Mouse (Mus musculus) ES-Bruce4 (cell line): ENCODE results near the gene Tmbim1. TPM values are rescaled to one million over a fixed set of nuclear protein-coding genes. Genes with fewer than 3 reads are reported as not detected.

Source experiments
- H3K27ac ChIP-seq: 2 replicates; pipeline ENCODE4 v1.5.1; 2012; ENCODE audit warnings: low read length, inconsistent platforms; ENCODE audit not compliant: insufficient read depth
- H3K27me3 ChIP-seq: 2 replicates; pipeline ENCODE4 v1.6.1; 2012; ENCODE audit warnings: mild to moderate bottlenecking, low read length, inconsistent platforms; ENCODE audit not compliant: control insufficient read depth, poor library complexity, insufficient read depth, severe bottlenecking
- H3K36me3 ChIP-seq: 2 replicates; pipeline ENCODE4 v1.6.1; 2012; ENCODE audit warnings: inconsistent platforms, mild to moderate bottlenecking, low read length, moderate library complexity; ENCODE audit not compliant: control insufficient read depth, poor library complexity, insufficient read depth, severe bottlenecking
- H3K4me1 ChIP-seq: one replicate; pipeline ENCODE4 v1.8.1; 2011; ENCODE audit warnings: low read length; ENCODE audit not compliant: control insufficient read depth, insufficient read depth
- H3K4me3 ChIP-seq: 2 replicates; pipeline ENCODE4 v1.5.1; 2011; ENCODE audit warnings: low read depth, mild to moderate bottlenecking, low read length
- H3K9ac ChIP-seq: 2 replicates; pipeline ENCODE4 v1.6.1; 2012; ENCODE audit warnings: low read depth, mild to moderate bottlenecking, inconsistent platforms; ENCODE audit not compliant: poor library complexity, severe bottlenecking
- H3K9me3 ChIP-seq: replicated peaks from 2 replicates; pipeline ENCODE4 v1.6.1; 2012; ENCODE audit warnings: mild to moderate bottlenecking, low read length, inconsistent platforms; ENCODE audit not compliant: control insufficient read depth, poor library complexity, insufficient read depth, severe bottlenecking
- CTCF ChIP-seq: IDR thresholded peaks from one replicate; pipeline ENCODE4 v1.8.1; 2011; ENCODE audit warnings: low read depth, low read length
- EP300 ChIP-seq: IDR thresholded peaks from 2 replicates; pipeline ENCODE4 v1.6.1; 2011; ENCODE audit warnings: low read depth, low read length; ENCODE audit not compliant: insufficient read depth
- POLR2A ChIP-seq: IDR thresholded peaks from one replicate; pipeline ENCODE4 v1.8.1; 2011; ENCODE audit warnings: low read length; ENCODE audit not compliant: insufficient read depth
- polyA plus RNA-seq: library from polyadenylated mRNA; stranded (reverse); fragments of >200 nt; gene quantifications from 2 replicates; pipeline ENCODE4 v1.2.4, GENCODE M21; 2011; ENCODE audit warnings: low read depth; ENCODE audit not compliant: missing spikeins, insufficient read depth, insufficient read length

The Tmbim1 gene
- polyA plus RNA-seq, 1 experiment: 58.8 TPM

- TF ChIP-seq EP300 (no peak), POLR2A (no peak), CTCF (no peak)
- Histone ChIP-seq H3K9ac (peak overlapping the region; percentile 71), H3K9me3 (no peaks in the 10 kb centered on the region), H3K27me3 (no peaks in the 10 kb centered on the region), H3K4me1 (no peaks in the 10 kb centered on the region), H3K4me3 (peak overlapping the region; percentile 80), H3K36me3 (peaks cover 9% of the 10 kb centered on the region), H3K27ac (no peak overlapping the region)
These were observed 20.0 kb downstream of the Tmbim1 start for GRCm38 (mm10) chr1:74285212-74286010.

GRCm38 (mm10) chr1:74284543-74285160 is 20.8 kb downstream of the Tmbim1 start, which contains the start of the genes Aamp and Pnkd:
Gene Aamp, minus strand, starts transcription at chr1:74284738.
Gene Pnkd, plus strand, starts transcription at chr1:74284930.
- Histone ChIP-seq H3K9me3 (no peaks in the 10 kb centered on the region), H3K4me1 (no peaks in the 10 kb centered on the region), H3K27ac (no peak within 1 kb of the TSS), H3K27me3 (no peaks in the 10 kb centered on the region), H3K36me3 (peaks cover 12% of the 10 kb centered on the region), H3K4me3 (peak within 1 kb of the TSS; percentile 80), H3K9ac (peak within 1 kb of the TSS; percentile 71)
- TF ChIP-seq CTCF (no peak), EP300 (no peak), POLR2A (no peak)

- H3K4me1 ChIP-seq: no peaks in the 10 kb centered on the region
- TF ChIP-seq POLR2A: no peak
- 0 out of 2 replicates have a peak, but pooled peaks have one; percentile 13 for TF ChIP-seq EP300
- TF ChIP-seq CTCF: no peak
- H3K9me3 ChIP-seq: no peaks in the 10 kb centered on the region
- peak overlapping the region; percentile 78 for H3K4me3 ChIP-seq
- no peak overlapping the region for H3K27ac ChIP-seq
- peaks cover 9% of the 10 kb centered on the region; the same call in 1 of the 2 replicates for H3K36me3 ChIP-seq
- H3K27me3 ChIP-seq: no peaks in the 10 kb centered on the region
- peak overlapping the region; percentile 66 for H3K9ac ChIP-seq
These were observed 21.5 kb downstream of the Tmbim1 start for GRCm38 (mm10) chr1:74283686-74284463.

- Histone ChIP-seq H3K36me3 (peaks cover 7% of the 10 kb centered on the region; the same call in 1 of the 2 replicates), H3K9ac (no peak overlapping the region), H3K4me3 (no peak overlapping the region)
These were observed 22.4 kb downstream of the Tmbim1 start for GRCm38 (mm10) chr1:74282896-74283625.

GRCm38 (mm10) chr1:74281886-74282285 is 23.5 kb downstream of the Tmbim1 start:
- Histone ChIP-seq H3K4me1 (no peaks in the 10 kb centered on the region), H3K9me3 (no peaks in the 10 kb centered on the region), H3K36me3 (peaks cover 7% of the 10 kb centered on the region; the same call in 1 of the 2 replicates), H3K4me3 (no peak overlapping the region), H3K27me3 (no peaks in the 10 kb centered on the region), H3K9ac (no peak overlapping the region), H3K27ac (no peak overlapping the region)
- TF ChIP-seq EP300 (no peak), CTCF (no peak), POLR2A (no peak)

More at GRCm38 (mm10) chr1:74282896-74283625, 22.4 kb downstream of the Tmbim1 start:
- H3K27me3 ChIP-seq: no peaks in the 10 kb centered on the region
- H3K4me1 ChIP-seq: no peaks in the 10 kb centered on the region
- no peak overlapping the region for H3K27ac ChIP-seq
- H3K9me3 ChIP-seq: no peaks in the 10 kb centered on the region
- TF ChIP-seq EP300 (no peak), POLR2A (no peak), CTCF (no peak)
